Mouse (Mus musculus) stomach, embryonic 15.5 days (tissue): ENCODE measurements at regions not wholly inside any gene's neighbourhood (a gene's known extent, or its start where the extent isn't known, plus 50 kb on each side); places are given as distances from the start of the nearest gene placed in this dataset.

Experiments used
- ATAC-seq: fragments of 200-750 bp; cut with Nextera tagmentation; 2 replicates; pipeline ENCODE4 v1.8.0; 2017; ENCODE audit warnings: low read depth, moderate number of reproducible peaks, moderate TSS enrichment; ENCODE audit not compliant: insufficient read depth, low FRiP score
- H3K27ac ChIP-seq: fragments of 300-500 bp; sonication (generic); 2 replicates; pipeline ENCODE4 v1.5.1; 2015; ENCODE audit warnings: mild to moderate bottlenecking, inconsistent platforms
- H3K27me3 ChIP-seq: fragments of 300-500 bp; sonication (generic); replicated peaks from 2 replicates; pipeline ENCODE4 v1.6.1; 2015; ENCODE audit warnings: inconsistent platforms
- H3K36me3 ChIP-seq: fragments of 300-500 bp; sonication (generic); 2 replicates; pipeline ENCODE4 v1.6.1; 2015; ENCODE audit warnings: inconsistent platforms
- H3K4me1 ChIP-seq: fragments of 300-500 bp; sonication (generic); 2 replicates; pipeline ENCODE4 v1.6.1; 2015; ENCODE audit warnings: inconsistent platforms
- H3K4me2 ChIP-seq: fragments of 300-500 bp; sonication (generic); 2 replicates; pipeline ENCODE4 v1.6.1; 2015; ENCODE audit warnings: mild to moderate bottlenecking, inconsistent platforms
- H3K4me3 ChIP-seq: fragments of 300-500 bp; sonication (generic); replicated peaks from 2 replicates; pipeline ENCODE4 v1.5.1; 2015; ENCODE audit warnings: inconsistent platforms
- H3K9ac ChIP-seq: fragments of 300-500 bp; sonication (generic); 2 replicates; pipeline ENCODE4 v1.6.1; 2015; ENCODE audit warnings: inconsistent platforms
- H3K9me3 ChIP-seq: fragments of 300-500 bp; sonication (generic); 2 replicates; pipeline ENCODE4 v1.6.1; 2016; ENCODE audit warnings: inconsistent platforms
- WGBS: fragments of 180-500 bp; shearing (Covaris S2); methylation state at CpG from one replicate; pipeline ENCODE4 v1.1.7; 2015; 5-methylcytosine and 5-hydroxymethylcytosine counted together

GRCm38 (mm10) chr10:102836567-102837224 is 193.3 kb downstream of the Alx1 start:
- Histone ChIP-seq H3K27ac (no peak overlapping the region), H3K9ac (no peak overlapping the region), H3K4me2 (no peak overlapping the region), H3K9me3 (no peaks in the 10 kb centered on the region), H3K27me3 (no peaks in the 10 kb centered on the region), H3K4me3 (no peak overlapping the region), H3K36me3 (no peaks in the 10 kb centered on the region), H3K4me1 (no peaks in the 10 kb centered on the region)
- ATAC-seq: no peak
- WGBS: 41% methylated on average over 4 of the region's 4 CpGs

GRCm38 (mm10) chr10:102835814-102836213 is 194.2 kb downstream of the Alx1 start:
- H3K4me3 ChIP-seq: no peak overlapping the region
- H3K9ac ChIP-seq: no peak overlapping the region
- no peaks in the 10 kb centered on the region for H3K27me3 ChIP-seq
- H3K4me2 ChIP-seq: no peak overlapping the region
- no peak for ATAC-seq
- 41% methylated on average over 1 of the region's 1 CpGs for WGBS
- no peaks in the 10 kb centered on the region for H3K4me1 ChIP-seq
- H3K36me3 ChIP-seq: no peaks in the 10 kb centered on the region
- H3K27ac ChIP-seq: no peak overlapping the region
- H3K9me3 ChIP-seq: no peaks in the 10 kb centered on the region

- H3K27me3 ChIP-seq: no peaks in the 10 kb centered on the region
- H3K4me1 ChIP-seq: no peaks in the 10 kb centered on the region
- H3K4me3 ChIP-seq: no peak overlapping the region
- H3K27ac ChIP-seq: no peak overlapping the region
- ATAC-seq: no peak
- WGBS: 64% methylated on average over 3 of the region's 3 CpGs
- H3K36me3 ChIP-seq: no peaks in the 10 kb centered on the region
- H3K9ac ChIP-seq: no peak overlapping the region
- H3K9me3 ChIP-seq: no peaks in the 10 kb centered on the region
- H3K4me2 ChIP-seq: no peak overlapping the region
These were observed 200.4 kb downstream of the Alx1 start for GRCm38 (mm10) chr10:102829606-102830005.

GRCm38 (mm10) chr10:102823434-102823833 is 206.6 kb downstream of the Alx1 start:
- H3K27ac ChIP-seq: no peak overlapping the region
- ATAC-seq: no peak
- H3K4me2 ChIP-seq: no peak overlapping the region
- no peak overlapping the region for H3K4me3 ChIP-seq
- no peaks in the 10 kb centered on the region for H3K9me3 ChIP-seq
- H3K36me3 ChIP-seq: no peaks in the 10 kb centered on the region
- no peak overlapping the region for H3K9ac ChIP-seq
- no peaks in the 10 kb centered on the region for H3K27me3 ChIP-seq
- no peaks in the 10 kb centered on the region for H3K4me1 ChIP-seq

GRCm38 (mm10) chr10:102801391-102801790 is 228.6 kb downstream of the Alx1 start:
- Histone ChIP-seq H3K36me3 (no peaks in the 10 kb centered on the region), H3K27me3 (no peaks in the 10 kb centered on the region), H3K9ac (no peak overlapping the region), H3K27ac (no peak overlapping the region), H3K4me1 (no peaks in the 10 kb centered on the region), H3K9me3 (no peaks in the 10 kb centered on the region), H3K4me3 (no peak overlapping the region), H3K4me2 (no peak overlapping the region)
- WGBS: 85% methylated on average over 3 of the region's 3 CpGs
- no peak for ATAC-seq

- Histone ChIP-seq H3K9me3 (no peaks in the 10 kb centered on the region), H3K27me3 (no peaks in the 10 kb centered on the region), H3K4me1 (no peaks in the 10 kb centered on the region), H3K4me3 (no peak overlapping the region), H3K9ac (no peak overlapping the region), H3K36me3 (no peaks in the 10 kb centered on the region), H3K27ac (no peak overlapping the region), H3K4me2 (no peak overlapping the region)
- ATAC-seq: no peak
- 59% methylated on average over 2 of the region's 2 CpGs for WGBS
These were observed 250.8 kb downstream of the Alx1 start for GRCm38 (mm10) chr10:102779243-102779642.

- WGBS: 65% methylated on average over 4 of the region's 4 CpGs
- Histone ChIP-seq H3K4me3 (no peak overlapping the region), H3K27ac (no peak overlapping the region), H3K4me2 (no peak overlapping the region), H3K9me3 (no peaks in the 10 kb centered on the region), H3K27me3 (no peaks in the 10 kb centered on the region), H3K4me1 (no peaks in the 10 kb centered on the region), H3K9ac (no peak overlapping the region), H3K36me3 (no peaks in the 10 kb centered on the region)
- ATAC-seq: no peak
These were observed 251.7 kb downstream of the Rassf9 start for GRCm38 (mm10) chr10:102763696-102764095.

GRCm38 (mm10) chr10:102762378-102762777 is 250.4 kb downstream of the Rassf9 start:
- H3K4me3 ChIP-seq: no peak overlapping the region
- WGBS: 53% methylated on average over 2 of the region's 2 CpGs
- H3K9ac ChIP-seq: no peak overlapping the region
- H3K9me3 ChIP-seq: no peaks in the 10 kb centered on the region
- no peak for ATAC-seq
- H3K4me2 ChIP-seq: no peak overlapping the region
- no peaks in the 10 kb centered on the region for H3K4me1 ChIP-seq
- no peak overlapping the region for H3K27ac ChIP-seq
- no peaks in the 10 kb centered on the region for H3K36me3 ChIP-seq
- H3K27me3 ChIP-seq: no peaks in the 10 kb centered on the region

GRCm38 (mm10) chr10:102735207-102735606 is 223.2 kb downstream of the Rassf9 start:
- H3K27me3 ChIP-seq: no peaks in the 10 kb centered on the region
- no peak overlapping the region for H3K4me3 ChIP-seq
- H3K9me3 ChIP-seq: no peaks in the 10 kb centered on the region
- no peaks in the 10 kb centered on the region for H3K4me1 ChIP-seq
- WGBS: 39% methylated on average over 3 of the region's 3 CpGs
- no peaks in the 10 kb centered on the region for H3K36me3 ChIP-seq
- no peak overlapping the region for H3K4me2 ChIP-seq
- H3K27ac ChIP-seq: no peak overlapping the region
- no peak overlapping the region for H3K9ac ChIP-seq
- no peak for ATAC-seq

GRCm38 (mm10) chr10:102732420-102732819 is 220.4 kb downstream of the Rassf9 start:
- no peak overlapping the region for H3K4me2 ChIP-seq
- H3K27me3 ChIP-seq: no peaks in the 10 kb centered on the region
- WGBS: 81% methylated on average over 6 of the region's 6 CpGs

GRCm38 (mm10) chr10:102712263-102712662 is 200.2 kb downstream of the Rassf9 start:
- WGBS: 60% methylated on average over 2 of the region's 2 CpGs
- no peaks in the 10 kb centered on the region for H3K4me1 ChIP-seq
- H3K4me2 ChIP-seq: no peak overlapping the region
- no peaks in the 10 kb centered on the region for H3K36me3 ChIP-seq
- H3K9me3 ChIP-seq: no peaks in the 10 kb centered on the region
- no peak for ATAC-seq
- no peaks in the 10 kb centered on the region for H3K27me3 ChIP-seq
- H3K27ac ChIP-seq: no peak overlapping the region
- H3K4me3 ChIP-seq: no peak overlapping the region
- no peak overlapping the region for H3K9ac ChIP-seq

More at GRCm38 (mm10) chr10:102732420-102732819, 220.4 kb downstream of the Rassf9 start:
- Histone ChIP-seq H3K27ac (no peak overlapping the region), H3K4me1 (no peaks in the 10 kb centered on the region), H3K36me3 (no peaks in the 10 kb centered on the region), H3K9me3 (no peaks in the 10 kb centered on the region), H3K4me3 (no peak overlapping the region), H3K9ac (no peak overlapping the region)
- no peak for ATAC-seq

GRCm38 (mm10) chr10:102705848-102706247 is 193.8 kb downstream of the Rassf9 start:
- Histone ChIP-seq H3K36me3 (no peaks in the 10 kb centered on the region), H3K9me3 (no peaks in the 10 kb centered on the region), H3K4me1 (no peaks in the 10 kb centered on the region), H3K27me3 (no peaks in the 10 kb centered on the region), H3K4me2 (no peak overlapping the region), H3K27ac (no peak overlapping the region), H3K9ac (no peak overlapping the region), H3K4me3 (no peak overlapping the region)
- 85% methylated on average over 3 of the region's 3 CpGs for WGBS
- ATAC-seq: no peak

GRCm38 (mm10) chr10:102694810-102695209 is 182.8 kb downstream of the Rassf9 start:
- Histone ChIP-seq H3K4me2 (no peak overlapping the region), H3K36me3 (no peaks in the 10 kb centered on the region), H3K4me3 (no peak overlapping the region), H3K27me3 (no peaks in the 10 kb centered on the region), H3K27ac (no peak overlapping the region), H3K4me1 (no peaks in the 10 kb centered on the region), H3K9ac (no peak overlapping the region), H3K9me3 (no peaks in the 10 kb centered on the region)
- ATAC-seq: no peak
- WGBS: 79% methylated on average over 2 of the region's 2 CpGs
